Mouse (Mus musculus) heart, postnatal 0 days (tissue): Measurements from ENCODE around the gene Sptlc2. TPM values are rescaled to one million over a fixed set of nuclear protein-coding genes. Genes with fewer than 3 reads are reported as not detected.
A peak's percentile ranks its signal among the peaks of the same experiment; 100 is the strongest.

Source experiments
- ATAC-seq: fragments of 200-750 bp; cut with Nextera tagmentation; 2 replicates; pipeline ENCODE4 v1.8.0; 2017; ENCODE audit warnings: low read depth, moderate number of reproducible peaks, moderate library complexity; ENCODE audit not compliant: insufficient read depth
- DNase-seq: peaks from one replicate; pipeline ENCODE4 v3.0.0-alpha.2; 2016; ENCODE audit warnings: low spot score
- H3K27ac ChIP-seq: fragments of 300-500 bp; sonication (generic); 2 replicates; pipeline ENCODE4 v1.5.1; 2014; ENCODE audit warnings: low read depth, mild to moderate bottlenecking
- H3K27me3 ChIP-seq: fragments of 300-500 bp; sonication (generic); 2 replicates; pipeline ENCODE4 v1.6.1; 2014; ENCODE audit warnings: low read length, mixed read lengths; ENCODE audit not compliant: control insufficient read depth, insufficient read depth
- H3K36me3 ChIP-seq: fragments of 300-500 bp; sonication (generic); replicated peaks from 2 replicates; pipeline ENCODE4 v1.6.1; 2014; ENCODE audit warnings: low read length, mixed read lengths; ENCODE audit not compliant: control insufficient read depth, insufficient read depth
- H3K4me1 ChIP-seq: fragments of 300-500 bp; sonication (generic); 2 replicates; pipeline ENCODE4 v1.6.1; 2014; ENCODE audit warnings: antibody characterized with exemption; ENCODE audit not compliant: control insufficient read depth, insufficient read depth
- H3K4me2 ChIP-seq: fragments of 300-500 bp; sonication (generic); 2 replicates; pipeline ENCODE4 v1.6.1; 2014; ENCODE audit warnings: low read depth, mild to moderate bottlenecking, low read length, moderate library complexity
- H3K4me3 ChIP-seq: fragments of 300-500 bp; sonication (generic); 2 replicates; pipeline ENCODE4 v1.5.1; 2014; ENCODE audit warnings: low read depth, low read length
- H3K9ac ChIP-seq: fragments of 300-500 bp; sonication (generic); replicated peaks from 2 replicates; pipeline ENCODE4 v1.6.1; 2014; ENCODE audit warnings: low read depth, low read length, mixed read lengths
- H3K9me3 ChIP-seq: fragments of 300-500 bp; sonication (generic); replicated peaks from 2 replicates; pipeline ENCODE4 v1.6.1; 2016; ENCODE audit warnings: low read length; ENCODE audit not compliant: control insufficient read depth
- CTCF ChIP-seq: IDR thresholded peaks from 2 replicates; pipeline ENCODE4 v1.5.1; 2016; ENCODE audit warnings: antibody characterized with exemption, control low read depth, low read depth
- EP300 ChIP-seq: IDR thresholded peaks from 2 replicates; pipeline ENCODE4 v1.6.1; 2016; ENCODE audit warnings: antibody characterized with exemption, low read depth
- WGBS: fragments of 180-500 bp; shearing (Covaris S2); extraction: QIAGEN DNeasy Blood & Tissue Kit; methylation state at CpG from one replicate; pipeline ENCODE4 v1.1.7; 2014; 5-methylcytosine and 5-hydroxymethylcytosine counted together
- polyA plus RNA-seq: library from polyadenylated mRNA; unstranded; fragments of >200 nt; fragmentation: Nextera tagmentation; extraction: Ambion mirVana; gene quantifications from 2 replicates; pipeline ENCODE4 v1.2.1, GENCODE M21; 2015
- total RNA-seq: library from RNA; depleted of rRNA; stranded (reverse); fragments of >200 nt; gene quantifications from 2 replicates; pipeline ENCODE4 v1.2.3, GENCODE M21; 2014; ENCODE audit warnings: low replicate concordance

Sptlc2 gene
- total and polyA plus RNA-seq, 2 experiments from 2014 or later = 66.6 to 67.0 TPM

DNA sequence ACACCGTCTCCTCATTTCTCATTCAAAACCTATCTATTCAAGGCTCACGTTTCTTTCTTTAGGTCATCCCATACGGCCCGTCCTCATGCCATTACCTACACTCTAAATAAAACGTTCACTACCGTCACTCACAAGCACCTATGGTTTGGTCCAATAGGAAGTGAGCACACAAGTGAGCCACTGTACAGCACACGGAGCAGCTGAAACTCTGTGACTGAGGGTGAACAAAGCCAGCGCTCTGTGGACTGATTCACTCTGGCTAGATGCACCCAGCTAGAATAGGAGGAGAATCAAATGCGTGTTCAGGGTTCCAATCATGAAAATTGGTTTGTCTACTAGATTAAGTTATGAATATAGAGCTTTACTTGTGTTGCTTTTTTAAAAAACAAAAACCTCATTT is 22.5 kb downstream of the Sptlc2 start:
- ATAC-seq (no peak), DNase-seq (no peak)
- Histone ChIP-seq H3K9ac (no peak overlapping the region), H3K4me3 (no peak overlapping the region), H3K27me3 (no peaks in the 10 kb centered on the region), H3K9me3 (no peaks in the 10 kb centered on the region), H3K27ac (no peak overlapping the region), H3K4me1 (peaks cover 14% of the 10 kb centered on the region; the same call in 1 of the 2 replicates), H3K36me3 (peaks cover 28% of the 10 kb centered on the region), H3K4me2 (no peak overlapping the region)
- WGBS = 78% methylated on average over 9 of the region's 9 CpGs
- TF ChIP-seq EP300 (no peak), CTCF (no peak)

DNA sequence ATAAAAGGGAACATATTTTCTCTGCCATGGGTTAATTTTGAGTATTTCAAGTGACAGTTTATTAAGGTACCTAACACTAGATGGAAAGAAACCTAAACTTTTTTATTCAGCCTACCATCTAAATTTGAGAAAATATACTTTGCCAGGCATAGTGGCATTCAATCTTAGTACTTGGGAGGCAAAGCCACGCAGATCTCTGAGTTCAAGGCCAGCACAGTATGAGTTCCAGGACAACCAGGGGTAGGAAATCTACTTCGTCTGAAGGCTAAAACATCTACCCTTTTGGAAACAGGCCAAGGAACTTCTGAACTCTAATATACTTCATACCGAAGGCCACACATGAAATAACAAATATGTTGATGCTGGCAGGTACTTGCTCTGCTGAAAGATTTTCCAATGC is 26.0 kb downstream of the Sptlc2 start:
- TF ChIP-seq EP300 = no peak
- TF ChIP-seq CTCF = no peak

DNA sequence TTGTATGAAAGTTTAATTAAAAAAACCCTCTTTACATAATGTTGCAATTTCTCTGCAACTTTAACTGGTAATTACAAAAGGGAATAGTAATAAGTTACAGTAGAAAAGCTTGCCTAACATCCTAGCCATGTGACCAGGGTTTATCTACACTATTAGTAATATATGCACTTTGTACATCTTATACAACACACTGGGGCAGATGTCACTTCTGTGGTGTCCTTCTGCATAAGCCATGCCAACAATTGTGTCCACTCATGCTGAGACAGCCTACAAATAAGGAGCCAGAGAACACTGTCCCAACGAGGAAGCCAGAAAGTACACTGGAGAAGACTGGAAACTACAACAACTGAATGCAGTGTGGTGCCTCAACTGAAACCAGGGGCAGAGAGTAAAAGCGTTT is 40.1 kb downstream of the Sptlc2 start:
- Histone ChIP-seq H3K4me1 (no peaks in the 10 kb centered on the region), H3K9me3 (no peaks in the 10 kb centered on the region), H3K36me3 (peaks cover 33% of the 10 kb centered on the region), H3K27me3 (no peaks in the 10 kb centered on the region), H3K4me2 (no peak overlapping the region), H3K27ac (no peak overlapping the region), H3K9ac (no peak overlapping the region), H3K4me3 (no peak overlapping the region)
- DNase-seq (no peak), ATAC-seq (no peak)
- WGBS = 78% methylated on average over 2 of the region's 2 CpGs
- no peak for TF ChIP-seq EP300
- TF ChIP-seq CTCF = no peak

More for the DNA sequence above, 26.0 kb downstream of the Sptlc2 start:
- no peak overlapping the region for H3K4me2 ChIP-seq
- H3K4me1 ChIP-seq = peaks cover 11% of the 10 kb centered on the region; the same call in 1 of the 2 replicates
- H3K27ac ChIP-seq = no peak overlapping the region
- ATAC-seq = no peak
- no peak for DNase-seq
- no peaks in the 10 kb centered on the region for H3K27me3 ChIP-seq
- H3K4me3 ChIP-seq = no peak overlapping the region
- 45% methylated on average over 3 of the region's 3 CpGs for WGBS
- no peak overlapping the region for H3K9ac ChIP-seq
- H3K36me3 ChIP-seq = peaks cover 15% of the 10 kb centered on the region
- H3K9me3 ChIP-seq = no peaks in the 10 kb centered on the region

DNA sequence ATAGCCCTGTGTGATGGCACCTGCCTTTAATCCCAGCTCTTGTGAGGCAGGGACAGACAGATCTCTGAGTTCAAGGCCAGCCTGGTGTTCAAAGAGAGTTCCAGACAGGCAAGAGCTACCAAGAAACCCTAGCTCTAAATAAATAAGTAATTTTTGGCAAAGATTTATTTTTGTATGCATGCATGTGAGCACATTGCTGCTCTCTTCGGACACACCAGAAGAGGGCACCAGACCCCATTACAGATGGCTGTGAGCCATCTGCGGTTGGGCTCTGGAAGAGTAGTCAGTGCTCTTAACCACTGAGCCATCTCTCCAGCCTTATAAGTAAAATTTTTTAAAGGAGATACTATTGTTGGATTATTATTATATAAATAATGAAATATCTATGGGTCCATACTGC is 40.6 kb downstream of the Sptlc2 start:
- Histone ChIP-seq H3K36me3 (peaks cover 33% of the 10 kb centered on the region), H3K9ac (no peak overlapping the region), H3K27ac (no peak overlapping the region), H3K4me3 (no peak overlapping the region), H3K9me3 (no peaks in the 10 kb centered on the region), H3K27me3 (no peaks in the 10 kb centered on the region), H3K4me1 (no peaks in the 10 kb centered on the region), H3K4me2 (no peak overlapping the region)
- no peak for DNase-seq
- TF ChIP-seq EP300 (no peak), CTCF (peak; percentile 34)
- WGBS = 80% methylated on average over 2 of the region's 2 CpGs
- no peak for ATAC-seq

DNA sequence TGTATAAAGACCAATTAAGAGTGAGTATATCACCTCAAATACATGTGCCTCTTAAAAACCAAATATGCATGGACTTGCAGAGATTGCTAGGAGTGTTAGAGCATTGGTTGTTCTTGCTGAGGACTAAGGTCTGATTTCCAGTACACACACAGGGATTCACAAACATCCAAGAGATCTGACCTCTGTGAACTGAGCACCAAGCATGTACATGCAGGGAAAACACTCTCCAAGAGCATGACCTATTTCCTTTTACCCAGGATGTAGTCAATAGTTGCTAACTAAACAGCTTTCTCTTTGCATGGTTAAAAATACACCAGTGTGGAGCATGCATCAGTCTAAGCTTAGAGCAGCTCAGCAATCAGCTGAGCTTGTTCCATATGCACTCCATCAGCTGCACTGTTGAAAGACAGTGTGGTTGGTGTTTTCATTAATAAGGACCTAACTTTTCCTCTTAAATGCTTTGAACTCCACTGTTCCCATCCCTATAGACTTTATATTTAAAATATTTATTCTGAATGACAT is 45.0 kb downstream of the Sptlc2 start:
- Histone ChIP-seq H3K4me1 (no peaks in the 10 kb centered on the region), H3K36me3 (peaks cover 53% of the 10 kb centered on the region), H3K27ac (no peak overlapping the region), H3K4me3 (no peak overlapping the region), H3K4me2 (no peak overlapping the region), H3K27me3 (no peaks in the 10 kb centered on the region), H3K9me3 (no peaks in the 10 kb centered on the region), H3K9ac (no peak overlapping the region)
- ATAC-seq (no peak), DNase-seq (no peak)
- no peak for TF ChIP-seq CTCF
- no peak for TF ChIP-seq EP300

DNA sequence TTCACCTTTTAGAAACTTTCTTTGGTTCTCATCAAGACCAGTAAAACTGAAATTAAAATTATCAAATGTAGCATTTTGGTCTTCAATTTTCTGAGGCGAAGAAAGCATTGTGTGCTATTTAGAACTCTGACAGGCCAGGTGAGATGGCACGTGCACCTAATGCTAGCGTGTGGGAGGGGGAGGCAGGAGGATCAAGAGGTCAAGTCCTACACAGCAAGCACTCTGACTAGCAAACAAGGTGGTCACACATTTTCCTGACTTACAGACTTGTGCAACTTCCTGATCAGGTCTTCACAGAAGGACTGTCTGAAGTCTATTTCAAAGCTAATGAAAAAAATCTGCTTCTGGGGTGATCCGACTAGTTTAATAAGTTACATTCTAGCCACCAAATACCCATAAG is 50.1 kb downstream of the Sptlc2 start:
- H3K36me3 ChIP-seq = peaks cover 49% of the 10 kb centered on the region
- 85% methylated on average over 4 of the region's 4 CpGs for WGBS

More for the DNA sequence above, 50.1 kb downstream of the Sptlc2 start:
- no peaks in the 10 kb centered on the region for H3K9me3 ChIP-seq
- DNase-seq (no peak), ATAC-seq (no peak)
- no peak overlapping the region for H3K4me2 ChIP-seq
- no peak overlapping the region for H3K9ac ChIP-seq
- H3K27me3 ChIP-seq = no peaks in the 10 kb centered on the region
- TF ChIP-seq CTCF = no peak
- no peak for TF ChIP-seq EP300
- no peaks in the 10 kb centered on the region for H3K4me1 ChIP-seq
- H3K27ac ChIP-seq = no peak overlapping the region
- no peak overlapping the region for H3K4me3 ChIP-seq
